Mouse (Mus musculus) ES-CJ7 (cell line): ENCODE results near the gene Cdk14.
"Not testable (repeated sequence)": the region's sequence is repeated elsewhere in the genome, so short reads cannot be mapped to it uniquely, and the experiment has no call there.

Experiments
- DNase-seq: peaks from one replicate; pipeline ENCODE4 v3.0.0; 2011; ENCODE audit warnings: low read depth, low spot score

Gene Cdk14

GRCm38 (mm10) chr5:5264712-5265111 is 155.4 kb downstream of the Cdk14 start:
- DNase-seq, result no peak

- DNase-seq, result no peak
Measured at GRCm38 (mm10) chr5:5261725-5262296, 158.3 kb downstream of the Cdk14 start.

GRCm38 (mm10) chr5:5260966-5261724 is 159.0 kb downstream of the Cdk14 start:
- DNase-seq, result no peak

GRCm38 (mm10) chr5:5260309-5260708 is 159.8 kb downstream of the Cdk14 start:
- no peak for DNase-seq

- DNase-seq, result no peak
Measured at GRCm38 (mm10) chr5:5254391-5254790, 165.7 kb downstream of the Cdk14 start.

- DNase-seq, result no peak
Measured at GRCm38 (mm10) chr5:5253177-5253576, 166.9 kb downstream of the Cdk14 start.

- DNase-seq, result no peak
Measured at GRCm38 (mm10) chr5:5247671-5248070, 172.4 kb downstream of the Cdk14 start.

GRCm38 (mm10) chr5:5246534-5247175 is 173.5 kb downstream of the Cdk14 start:
- DNase-seq, result no peak

GRCm38 (mm10) chr5:5245182-5245581 is 174.9 kb downstream of the Cdk14 start:
- no peak for DNase-seq

GRCm38 (mm10) chr5:5243648-5244047 is 176.5 kb downstream of the Cdk14 start:
- DNase-seq, result no peak

- DNase-seq, result no peak
Measured at GRCm38 (mm10) chr5:5242704-5243103, 177.4 kb downstream of the Cdk14 start.

- no peak for DNase-seq
Measured at GRCm38 (mm10) chr5:5241088-5241487, 179.0 kb downstream of the Cdk14 start.

GRCm38 (mm10) chr5:5240121-5240520 is 180.0 kb downstream of the Cdk14 start:
- no peak for DNase-seq

- not testable (repeated sequence) for DNase-seq
Measured at GRCm38 (mm10) chr5:5234935-5235334, 185.2 kb downstream of the Cdk14 start.

GRCm38 (mm10) chr5:5226966-5227365 is 193.1 kb downstream of the Cdk14 start:
- DNase-seq, result no peak

GRCm38 (mm10) chr5:5211780-5212135 is 208.4 kb downstream of the Cdk14 start:
- DNase-seq, result no peak

GRCm38 (mm10) chr5:5211034-5211779 is 208.9 kb downstream of the Cdk14 start:
- no peak for DNase-seq

- DNase-seq, result no peak
Measured at GRCm38 (mm10) chr5:5208016-5208415, 212.1 kb downstream of the Cdk14 start.

GRCm38 (mm10) chr5:5206012-5206411 is 214.1 kb downstream of the Cdk14 start:
- DNase-seq, result no peak

GRCm38 (mm10) chr5:5194562-5195221 is 225.4 kb downstream of the Cdk14 start:
- DNase-seq, result no peak

- DNase-seq, result no peak
Measured at GRCm38 (mm10) chr5:5189590-5189989, 230.5 kb downstream of the Cdk14 start.
